Mouse (Mus musculus): ENCODE results near the gene Pea15a.

Pea15a gene

DNA sequence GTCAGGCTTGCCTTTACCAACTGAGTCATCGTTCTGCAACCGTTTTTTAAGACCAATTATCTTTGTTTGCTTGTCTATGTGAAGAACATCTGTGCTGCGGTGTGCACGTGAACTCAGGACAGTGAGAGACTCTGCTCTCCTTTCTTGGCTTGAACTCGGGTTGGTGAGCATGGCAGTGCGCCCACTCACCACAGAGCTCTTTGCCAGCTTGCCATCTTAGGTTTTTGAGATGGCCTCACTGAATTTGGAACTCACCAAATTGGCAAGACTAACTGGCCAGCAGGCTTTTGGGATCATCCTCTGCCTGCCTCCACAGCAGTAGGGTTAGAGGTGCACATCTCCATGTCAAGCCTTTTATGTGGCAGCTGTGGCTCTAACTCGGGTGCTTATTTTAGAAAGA is 28.8 kb downstream of the Pea15a start:
- no peak for DNase-seq

DNA sequence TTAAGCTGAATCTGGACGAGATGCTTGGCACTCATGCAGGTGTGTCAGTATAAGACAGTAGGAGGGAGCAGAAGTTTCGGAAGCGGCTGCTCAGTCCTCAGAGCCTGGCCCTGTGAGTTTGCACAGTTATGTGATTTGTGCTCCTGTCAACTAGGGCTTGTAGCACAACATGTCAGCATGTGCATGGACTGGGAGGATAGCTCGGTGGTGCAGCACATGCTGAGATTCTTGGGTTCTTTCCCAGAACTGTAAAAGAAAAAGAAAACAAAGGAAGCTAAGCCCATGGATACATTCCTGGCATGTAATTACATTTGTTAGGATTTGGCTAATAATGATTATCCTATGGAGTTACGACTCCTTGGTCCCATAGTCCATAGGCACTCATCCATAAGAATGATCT is 33.4 kb downstream of the Pea15a start:
- no peak for DNase-seq

DNA sequence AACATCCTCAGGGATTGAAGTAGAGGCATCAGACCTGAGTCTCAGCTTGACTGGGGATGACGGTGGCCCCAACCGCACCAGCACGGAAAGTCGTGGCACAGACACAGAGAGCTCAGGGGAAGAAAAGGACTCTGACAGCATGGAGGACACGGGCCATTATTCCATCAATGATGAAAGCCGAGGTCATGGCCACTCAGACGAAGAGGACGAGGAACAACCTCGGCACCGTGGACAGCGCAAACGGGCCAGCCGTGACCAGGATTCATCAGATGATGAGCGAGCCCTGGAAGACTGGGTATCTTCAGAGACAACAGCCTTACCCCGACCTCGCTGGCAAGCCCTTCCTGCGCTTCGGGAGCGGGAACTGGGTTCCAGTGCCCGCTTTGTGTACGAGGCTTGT is 34.2 kb downstream of the Pea15a start:
- no peak for DNase-seq

DNA sequence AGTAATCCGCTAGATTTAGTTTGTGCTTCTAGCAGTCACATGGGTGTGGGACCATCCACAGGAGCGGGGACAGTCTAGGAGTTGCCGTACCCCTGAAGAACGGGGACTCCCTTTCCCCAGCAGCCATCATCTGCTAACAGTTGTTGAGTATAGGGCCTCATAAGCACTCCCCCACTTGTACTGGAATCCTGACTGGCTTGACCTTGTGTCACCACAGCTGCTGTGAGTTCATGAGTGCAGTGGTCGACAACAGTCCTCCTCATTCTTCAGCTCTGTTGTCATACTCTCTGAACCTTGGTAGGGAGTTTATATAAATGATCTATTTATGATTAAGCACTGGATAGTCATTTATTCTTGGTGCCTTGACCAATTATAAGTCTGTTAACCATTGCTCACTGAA is 36.8 kb downstream of the Pea15a start:
- DNase-seq: no peak

DNA sequence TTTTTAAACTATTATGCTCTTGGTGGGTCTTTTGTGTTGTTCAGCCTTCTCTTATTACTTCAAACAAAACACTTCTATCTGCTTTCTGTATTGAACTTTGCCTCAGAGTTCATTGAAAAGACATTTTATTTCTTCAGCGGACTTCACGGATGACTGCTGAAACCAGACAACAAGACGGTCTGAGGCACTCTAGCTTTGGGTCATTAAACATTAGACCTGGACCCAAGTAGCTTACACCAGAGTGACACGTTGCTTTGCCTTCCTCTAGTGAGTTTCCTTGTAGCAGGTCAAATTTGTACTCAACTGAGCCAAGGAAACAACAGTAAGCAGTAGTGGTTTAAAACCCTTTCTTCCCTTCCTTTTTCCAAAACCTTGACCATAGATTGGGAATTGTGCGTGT is 38.7 kb downstream of the Pea15a start:
- DNase-seq: no peak

DNA sequence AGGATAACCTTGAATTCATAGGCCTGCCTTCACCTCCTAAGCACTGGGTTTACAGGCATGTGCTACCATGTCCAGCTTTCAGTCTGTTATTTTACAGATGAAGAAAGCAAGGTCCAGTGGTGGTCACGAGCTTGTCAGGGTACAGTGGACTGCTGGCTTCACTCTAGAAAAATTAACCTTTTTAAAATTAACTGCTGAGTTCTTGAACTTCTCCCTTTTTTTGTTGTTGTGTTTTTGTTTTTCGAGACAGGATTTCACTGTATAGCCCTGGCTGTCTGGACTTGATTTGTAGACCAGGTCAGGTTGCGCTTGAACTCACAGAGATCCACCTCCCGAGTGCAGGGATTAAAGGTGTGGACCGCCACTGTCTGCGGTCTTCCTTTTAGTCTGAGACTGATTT is 43.6 kb downstream of the Pea15a start:
- DNase-seq: no peak

DNA sequence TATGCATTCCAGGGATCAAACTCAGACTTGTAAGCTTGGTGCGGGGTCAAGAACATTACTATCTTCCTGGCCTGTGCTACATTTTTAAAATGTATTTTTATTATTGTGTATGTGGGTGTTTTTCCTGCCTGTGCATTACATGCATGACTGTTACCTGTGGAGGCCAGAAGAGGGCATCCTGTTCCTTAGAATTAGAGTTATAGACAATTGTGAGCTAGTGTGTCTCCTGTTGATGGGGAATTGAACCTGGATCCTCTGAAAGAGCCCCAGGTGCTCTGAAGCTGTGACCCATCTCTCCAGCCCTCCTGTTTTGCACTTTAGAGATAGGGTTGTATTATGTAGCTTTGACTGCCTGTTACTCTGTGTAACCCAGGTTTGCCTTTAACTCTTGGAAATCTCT is 44.6 kb downstream of the Pea15a start:
- peak; percentile 55 for DNase-seq

DNA sequence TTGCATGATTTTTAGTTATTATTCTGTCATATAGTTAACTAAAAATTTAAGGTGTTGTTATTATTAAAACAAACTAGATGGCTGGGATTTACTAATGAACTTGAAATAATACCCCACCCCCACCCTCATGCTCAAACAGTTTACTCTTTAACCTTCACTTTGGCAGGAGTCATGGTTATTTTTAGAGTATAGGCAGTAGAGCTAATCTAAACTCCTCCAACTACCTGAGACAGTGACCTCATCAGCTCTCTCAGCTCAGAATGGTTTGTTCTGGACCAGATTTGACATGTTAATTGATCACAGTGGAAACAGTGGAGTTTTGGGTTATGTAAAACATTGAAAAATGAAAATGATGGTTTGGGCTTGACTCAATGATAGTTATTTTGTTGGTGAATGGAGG is 46.1 kb downstream of the Pea15a start:
- no peak for DNase-seq

DNA sequence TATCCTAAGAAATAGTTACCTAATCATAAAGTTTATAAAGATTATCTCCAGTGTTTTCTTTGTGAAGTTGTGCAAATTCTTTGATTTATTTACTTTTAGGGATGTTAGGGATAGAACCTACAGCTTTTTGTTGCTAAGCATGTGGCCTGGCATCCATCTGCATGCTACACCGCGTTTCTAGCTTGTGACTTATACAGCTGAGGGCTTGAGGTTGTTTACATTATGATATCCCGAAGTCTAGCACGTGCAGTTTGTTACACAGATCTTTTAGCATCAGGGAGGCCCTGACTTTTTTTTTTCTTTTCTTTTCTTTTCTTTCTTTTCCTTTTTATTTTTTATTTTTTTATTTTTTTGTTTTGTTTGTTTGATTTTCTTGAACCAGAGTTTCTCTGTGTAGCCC is 46.6 kb downstream of the Pea15a start:
- no peak for DNase-seq

DNA sequence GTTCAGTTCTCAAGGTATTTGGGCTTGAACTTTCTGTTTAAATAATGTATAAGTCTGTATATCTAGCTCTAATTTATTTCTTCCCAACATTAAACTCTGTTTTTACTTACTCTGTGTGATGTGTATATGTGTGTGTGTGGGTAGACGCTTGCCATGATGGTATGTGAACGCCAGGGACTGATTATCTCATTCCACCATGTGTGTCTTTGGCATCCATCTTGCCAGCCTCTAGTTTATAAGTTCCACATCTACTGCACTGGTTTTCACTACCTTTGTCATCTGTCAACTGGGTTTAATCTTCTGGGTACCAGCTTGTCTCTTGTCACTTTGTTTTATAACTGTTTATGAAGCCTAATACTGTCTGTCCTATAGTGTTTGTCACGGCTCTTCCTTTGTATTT is 51.1 kb downstream of the Pea15a start:
- no peak for DNase-seq

DNA sequence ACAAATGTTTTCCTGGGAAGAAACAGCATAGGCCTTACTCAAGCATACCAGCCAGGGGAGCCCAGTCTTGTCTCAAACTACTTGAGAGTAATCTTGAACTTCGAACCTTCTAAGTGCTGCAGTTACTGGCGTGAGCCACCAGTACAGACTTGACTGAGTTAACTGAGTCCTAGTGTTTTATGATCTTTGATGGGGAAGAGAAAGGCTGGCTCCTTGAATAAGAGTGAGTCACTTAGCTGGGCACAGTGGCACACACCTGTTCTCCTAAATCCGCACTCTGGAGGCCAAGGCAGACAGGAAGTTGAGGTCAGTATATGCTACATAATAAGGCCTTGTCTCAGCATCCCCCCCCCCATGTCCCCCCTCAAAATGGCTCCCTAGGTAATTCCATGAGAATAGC is 52.1 kb downstream of the Pea15a start:
- no peak for DNase-seq

DNA sequence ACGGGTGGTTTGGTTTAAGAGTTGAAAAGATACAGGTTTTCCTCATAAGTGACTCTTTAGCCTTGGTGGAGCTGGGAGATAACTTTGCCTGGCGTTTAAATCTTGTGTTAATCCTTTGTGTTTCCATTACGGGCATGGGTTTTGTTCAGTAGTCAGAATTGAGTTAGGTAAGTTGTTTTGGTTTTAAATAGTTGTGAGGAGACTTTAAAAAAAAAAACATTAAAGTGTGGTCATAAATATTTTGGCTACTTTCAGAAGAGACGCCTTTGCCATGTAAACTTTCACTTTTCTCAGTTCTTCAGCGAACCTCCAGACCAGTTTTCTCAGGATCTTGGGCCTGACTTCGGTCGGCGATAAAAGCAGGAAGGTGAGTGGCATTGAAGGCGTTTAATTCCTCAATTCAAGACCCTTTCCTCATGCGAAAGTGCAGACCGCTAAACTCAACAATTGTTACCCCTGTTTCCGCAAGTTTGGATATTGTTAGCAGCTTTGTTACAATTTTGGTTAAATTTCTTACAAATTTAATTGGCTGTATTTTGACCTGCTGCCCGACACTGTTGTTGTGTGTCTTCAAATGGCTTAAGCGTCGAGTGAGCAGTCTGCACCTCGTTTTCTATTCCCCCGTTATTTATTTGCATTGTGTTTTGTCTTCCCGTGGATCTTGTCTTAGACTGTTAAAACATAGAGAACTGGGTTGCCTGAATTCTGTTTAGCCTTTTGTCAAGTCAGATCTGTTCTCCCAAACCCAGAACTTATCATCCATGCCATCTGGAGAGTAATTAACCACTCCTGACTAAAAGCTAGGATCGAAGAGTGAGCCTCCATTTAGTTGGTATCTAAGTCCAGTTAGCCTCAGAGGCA is 57.4 kb downstream of the Pea15a start:
- DNase-seq: no peak

DNA sequence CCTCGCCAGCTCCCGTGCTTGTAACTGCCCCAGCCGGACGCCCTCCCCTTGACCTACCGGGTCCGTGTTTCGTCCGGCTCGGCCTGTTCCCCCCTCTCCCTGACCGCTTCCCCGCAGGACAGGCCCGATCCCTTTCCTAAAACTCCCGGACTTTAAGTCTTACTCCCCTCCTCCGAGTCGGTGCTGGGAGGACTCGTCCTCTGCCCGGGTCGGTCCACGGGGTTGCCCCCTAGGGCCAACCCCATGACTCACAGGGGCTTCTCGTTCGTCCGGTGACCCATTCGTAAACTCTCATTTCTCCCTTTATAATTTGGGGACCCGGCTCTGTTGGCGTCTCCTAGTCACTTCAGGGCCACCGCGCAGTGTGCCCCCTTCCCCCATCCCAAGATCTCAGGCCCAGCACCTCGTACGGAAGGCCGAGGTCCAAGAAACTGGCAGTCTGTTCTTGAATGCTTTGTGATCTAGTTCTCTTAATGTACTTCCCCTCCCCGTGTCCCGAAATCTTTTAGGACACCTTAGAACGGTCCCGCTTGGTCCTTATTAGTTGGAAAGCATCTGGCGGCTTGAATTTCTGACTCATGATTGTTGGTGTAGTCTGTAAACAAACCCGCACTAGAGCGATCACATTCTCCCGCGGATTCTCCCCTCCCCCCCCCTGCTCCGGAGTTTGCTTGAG is 58.2 kb downstream of the Pea15a start:
- DNase-seq: peak; percentile 49

DNA sequence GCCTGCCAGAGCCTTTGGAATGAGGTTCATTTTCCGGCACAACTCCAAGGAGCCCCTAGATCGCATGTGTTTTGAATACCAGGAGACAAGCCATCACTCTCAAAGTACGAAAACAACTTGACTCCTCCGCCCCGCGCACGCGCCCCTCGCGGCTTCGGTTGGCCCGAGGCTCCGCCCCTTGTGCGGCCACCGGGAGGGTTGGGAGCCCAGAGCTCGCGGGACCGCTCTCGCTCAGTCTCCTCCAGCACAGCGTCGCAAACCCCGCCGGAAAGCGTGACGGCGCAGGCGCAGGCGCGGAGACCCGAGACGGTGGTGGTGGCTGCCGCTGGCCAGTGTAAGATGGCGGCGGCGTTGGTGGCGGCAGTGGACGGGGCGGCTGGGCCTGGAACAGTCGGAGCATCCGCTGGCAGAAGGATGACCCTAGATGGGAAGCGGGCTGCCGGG is 58.7 kb downstream of the Pea15a start, which contains the start of gene Dcaf8:
TSS of gene Dcaf8 (plus strand) at position 250 of the 444 bp plus-strand sequence.
- peak; percentile 99 for DNase-seq

Measured in lung, postnatal 10 days (tissue).